Mouse (Mus musculus) limb, embryonic 11.5 days (tissue): Measurements from ENCODE around the gene Habp2. TPM values are rescaled to one million over a fixed set of nuclear protein-coding genes. Genes with fewer than 3 reads are reported as not detected.

Source experiments
- ATAC-seq: fragments of 200-750 bp; cut with Nextera tagmentation; 2 replicates; pipeline ENCODE4 v1.8.0; 2017; ENCODE audit warnings: low read depth; ENCODE audit not compliant: insufficient number of reproducible peaks, low FRiP score, low TSS enrichment
- DNase-seq: peaks from one replicate; pipeline ENCODE4 v3.0.0-alpha.2; 2015; ENCODE audit warnings: low spot score
- H3K27ac ChIP-seq: fragments of 300-500 bp; sonication (generic); replicated peaks from 2 replicates; pipeline ENCODE4 v1.5.1; 2014; ENCODE audit warnings: low read depth, mild to moderate bottlenecking, low read length
- H3K27me3 ChIP-seq: fragments of 300-500 bp; sonication (generic); 2 replicates; pipeline ENCODE4 v1.6.1; 2014; ENCODE audit warnings: mild to moderate bottlenecking, low read length, mixed read lengths; ENCODE audit not compliant: control insufficient read depth, insufficient read depth
- H3K36me3 ChIP-seq: fragments of 300-500 bp; sonication (generic); 2 replicates; pipeline ENCODE4 v1.6.1; 2014; ENCODE audit warnings: mild to moderate bottlenecking, low read length, moderate library complexity, mixed read lengths; ENCODE audit not compliant: control insufficient read depth, insufficient read depth
- H3K4me1 ChIP-seq: fragments of 300-500 bp; sonication (generic); 2 replicates; pipeline ENCODE4 v1.6.1; 2014; ENCODE audit warnings: low read length, mixed read lengths; ENCODE audit not compliant: control insufficient read depth, insufficient read depth
- H3K4me2 ChIP-seq: fragments of 300-500 bp; sonication (generic); 2 replicates; pipeline ENCODE4 v1.6.1; 2014; ENCODE audit warnings: low read depth, mild to moderate bottlenecking, moderate library complexity; ENCODE audit not compliant: severe bottlenecking
- H3K4me3 ChIP-seq: fragments of 300-500 bp; sonication (generic); 2 replicates; pipeline ENCODE4 v1.5.1; 2014; ENCODE audit warnings: low read depth, low read length
- H3K9ac ChIP-seq: fragments of 300-500 bp; sonication (generic); 2 replicates; pipeline ENCODE4 v1.6.1; 2014; ENCODE audit warnings: mild to moderate bottlenecking, low read length
- H3K9me3 ChIP-seq: fragments of 300-500 bp; sonication (generic); 2 replicates; pipeline ENCODE4 v1.6.1; 2016; ENCODE audit warnings: low read length; ENCODE audit not compliant: control insufficient read depth
- WGBS: fragments of 180-500 bp; shearing (Covaris S2); extraction: QIAGEN DNeasy Blood & Tissue Kit; methylation state at CpG from one replicate; pipeline ENCODE4 v1.1.7; 2014; 5-methylcytosine and 5-hydroxymethylcytosine counted together
- polyA plus RNA-seq: library from polyadenylated mRNA; unstranded; fragments of >200 nt; fragmentation: Nextera tagmentation; extraction: Ambion mirVana; gene quantifications from 2 replicates; pipeline ENCODE4 v1.2.1, GENCODE M21; 2014

Habp2 gene
- polyA plus RNA-seq, 1 experiment from 2014 or later: 0.53 TPM

- WGBS: 91% methylated on average over 17 of the region's 17 CpGs
Measured at GRCm38 (mm10) chr19:56336321-56336720, 49.4 kb downstream of the Habp2 start.

GRCm38 (mm10) chr19:56336826-56337225 is 49.9 kb downstream of the Habp2 start:
- Histone ChIP-seq H3K9me3 (no peaks in the 10 kb centered on the region), H3K27me3 (no peaks in the 10 kb centered on the region), H3K27ac (no peak overlapping the region), H3K4me2 (no peak overlapping the region), H3K36me3 (no peaks in the 10 kb centered on the region), H3K4me1 (no peaks in the 10 kb centered on the region), H3K9ac (no peak overlapping the region), H3K4me3 (no peak overlapping the region)
- 55% methylated on average over 12 of the region's 12 CpGs for WGBS
- DNase-seq (no peak), ATAC-seq (no peak)

More at GRCm38 (mm10) chr19:56336321-56336720, 49.4 kb downstream of the Habp2 start:
- no peak overlapping the region for H3K4me3 ChIP-seq
- no peaks in the 10 kb centered on the region for H3K27me3 ChIP-seq
- ATAC-seq (no peak), DNase-seq (no peak)
- H3K4me2 ChIP-seq: no peak overlapping the region
- no peaks in the 10 kb centered on the region for H3K9me3 ChIP-seq
- no peaks in the 10 kb centered on the region for H3K4me1 ChIP-seq
- H3K27ac ChIP-seq: no peak overlapping the region
- no peak overlapping the region for H3K9ac ChIP-seq
- H3K36me3 ChIP-seq: no peaks in the 10 kb centered on the region

GRCm38 (mm10) chr19:56342006-56342405 is 55.1 kb downstream of the Habp2 start:
- Histone ChIP-seq H3K4me3 (no peak overlapping the region), H3K27me3 (no peaks in the 10 kb centered on the region), H3K9me3 (no peaks in the 10 kb centered on the region), H3K9ac (no peak overlapping the region), H3K27ac (no peak overlapping the region), H3K36me3 (no peaks in the 10 kb centered on the region), H3K4me1 (peaks cover 4% of the 10 kb centered on the region; the same call in 1 of the 2 replicates), H3K4me2 (no peak overlapping the region)
- no peak for ATAC-seq
- no peak for DNase-seq
- WGBS: 89% methylated on average over 8 of the region's 8 CpGs

GRCm38 (mm10) chr19:56343869-56344563 is 57.1 kb downstream of the Habp2 start:
- Histone ChIP-seq H3K27me3 (no peaks in the 10 kb centered on the region), H3K4me1 (peaks cover 4% of the 10 kb centered on the region; the same call in 1 of the 2 replicates), H3K9ac (no peak overlapping the region), H3K36me3 (no peaks in the 10 kb centered on the region), H3K27ac (no peak overlapping the region), H3K9me3 (no peaks in the 10 kb centered on the region), H3K4me3 (no peak overlapping the region), H3K4me2 (no peak overlapping the region)
- ATAC-seq (no peak), DNase-seq (no peak)
- 70% methylated on average over 26 of the region's 26 CpGs for WGBS

GRCm38 (mm10) chr19:56346016-56346415 is 59.1 kb downstream of the Habp2 start:
- Histone ChIP-seq H3K36me3 (no peaks in the 10 kb centered on the region), H3K4me2 (no peak overlapping the region), H3K27me3 (no peaks in the 10 kb centered on the region), H3K27ac (no peak overlapping the region), H3K9ac (no peak overlapping the region), H3K9me3 (no peaks in the 10 kb centered on the region), H3K4me3 (no peak overlapping the region), H3K4me1 (peaks cover 4% of the 10 kb centered on the region; the same call in 1 of the 2 replicates)
- 83% methylated on average over 3 of the region's 3 CpGs for WGBS
- ATAC-seq (no peak), DNase-seq (no peak)

- no peak overlapping the region for H3K27ac ChIP-seq
- H3K36me3 ChIP-seq: no peaks in the 10 kb centered on the region
- H3K4me1 ChIP-seq: peaks cover 4% of the 10 kb centered on the region; the same call in 1 of the 2 replicates
- peak overlapping the region; percentile 17; the same call in 1 of the 2 replicates for H3K9ac ChIP-seq
- ATAC-seq: no peak
- no peaks in the 10 kb centered on the region for H3K27me3 ChIP-seq
- 40% methylated on average over 13 of the region's 13 CpGs for WGBS
- H3K9me3 ChIP-seq: no peaks in the 10 kb centered on the region
- no peak for DNase-seq
- H3K4me2 ChIP-seq: no peak overlapping the region
- H3K4me3 ChIP-seq: no peak overlapping the region
Measured at GRCm38 (mm10) chr19:56346750-56347149, 59.8 kb downstream of the Habp2 start.

GRCm38 (mm10) chr19:56349295-56349694 is 62.4 kb downstream of the Habp2 start:
- ATAC-seq: no peak
- no peak overlapping the region for H3K4me3 ChIP-seq
- 24% methylated on average over 6 of the region's 6 CpGs for WGBS
- no peaks in the 10 kb centered on the region for H3K36me3 ChIP-seq
- H3K9me3 ChIP-seq: no peaks in the 10 kb centered on the region
- DNase-seq: peak; percentile 51
- no peak overlapping the region for H3K9ac ChIP-seq
- H3K4me1 ChIP-seq: peaks cover 2% of the 10 kb centered on the region; the same call in 1 of the 2 replicates
- no peak overlapping the region for H3K27ac ChIP-seq
- no peaks in the 10 kb centered on the region for H3K27me3 ChIP-seq
- H3K4me2 ChIP-seq: no peak overlapping the region

- Histone ChIP-seq H3K4me2 (no peak overlapping the region), H3K4me3 (no peak overlapping the region), H3K9ac (no peak overlapping the region), H3K36me3 (no peaks in the 10 kb centered on the region), H3K27ac (no peak overlapping the region), H3K27me3 (no peaks in the 10 kb centered on the region), H3K4me1 (no peaks in the 10 kb centered on the region), H3K9me3 (no peaks in the 10 kb centered on the region)
- 85% methylated on average over 10 of the region's 10 CpGs for WGBS
- no peak for DNase-seq
- no peak for ATAC-seq
Measured at GRCm38 (mm10) chr19:56353689-56354088, 66.8 kb downstream of the Habp2 start.

GRCm38 (mm10) chr19:56355201-56355600 is 68.3 kb downstream of the Habp2 start:
- H3K4me2 ChIP-seq: no peak overlapping the region
- no peaks in the 10 kb centered on the region for H3K27me3 ChIP-seq
- H3K9ac ChIP-seq: no peak overlapping the region
- WGBS: 87% methylated on average over 12 of the region's 12 CpGs
- no peak overlapping the region for H3K4me3 ChIP-seq
- DNase-seq (no peak), ATAC-seq (no peak)
- no peaks in the 10 kb centered on the region for H3K4me1 ChIP-seq
- H3K27ac ChIP-seq: no peak overlapping the region
- H3K9me3 ChIP-seq: no peaks in the 10 kb centered on the region
- no peaks in the 10 kb centered on the region for H3K36me3 ChIP-seq
